Mouse (Mus musculus) testis, adult 2 months (tissue): ENCODE results near the gene Gm7534. TPM values are rescaled to one million over a fixed set of nuclear protein-coding genes. Genes with fewer than 3 reads are reported as not detected.
"Not testable (repeated sequence)": the region's sequence is repeated elsewhere in the genome, so short reads cannot be mapped to it uniquely, and the experiment has no call there.

Experiments used
- H3K27ac ChIP-seq: fragments of 200-500 bp; 2 replicates; pipeline ENCODE4 v1.5.1; 2012; ENCODE audit warnings: low read depth, low read length; ENCODE audit not compliant: control insufficient read depth, insufficient read depth
- H3K27me3 ChIP-seq: fragments of 200-500 bp; 2 replicates; pipeline ENCODE4 v1.6.1; 2012; ENCODE audit warnings: mild to moderate bottlenecking, low read length, moderate library complexity; ENCODE audit not compliant: control insufficient read depth, insufficient read depth
- H3K36me3 ChIP-seq: fragments of 200-500 bp; 2 replicates; pipeline ENCODE4 v1.6.1; 2012; ENCODE audit warnings: mild to moderate bottlenecking, low read length; ENCODE audit not compliant: control insufficient read depth, insufficient read depth
- H3K4me1 ChIP-seq: fragments of 200-500 bp; 2 replicates; pipeline ENCODE4 v1.6.1; 2012; ENCODE audit warnings: low read length; ENCODE audit not compliant: control insufficient read depth, insufficient read depth
- H3K4me3 ChIP-seq: fragments of 200-500 bp; 2 replicates; pipeline ENCODE4 v1.5.1; 2012; ENCODE audit warnings: low read depth, mild to moderate bottlenecking, low read length, moderate library complexity, mixed read lengths; ENCODE audit not compliant: control insufficient read depth
- CTCF ChIP-seq: fragments of 200-500 bp; IDR thresholded peaks from 2 replicates; pipeline ENCODE4 v1.5.1; 2012; ENCODE audit warnings: low read depth, mild to moderate bottlenecking, inconsistent platforms, low read length, moderate library complexity; ENCODE audit not compliant: control insufficient read depth, insufficient read depth, insufficient replicate concordance
- POLR2A ChIP-seq: fragments of 200-500 bp; IDR thresholded peaks from 2 replicates; pipeline ENCODE4 v1.6.1; 2012; ENCODE audit warnings: low read depth, mild to moderate bottlenecking, inconsistent platforms, low read length, moderate library complexity; ENCODE audit not compliant: control insufficient read depth
- polyA plus RNA-seq: library from polyadenylated mRNA; depleted of rRNA; stranded (reverse); fragments of >200 nt; gene quantifications from 2 replicates; pipeline ENCODE4 v1.2.3, GENCODE M21; 2012; rRNA removed

The Gm7534 gene
- polyA plus RNA-seq, 1 experiment: not detected

DNA sequence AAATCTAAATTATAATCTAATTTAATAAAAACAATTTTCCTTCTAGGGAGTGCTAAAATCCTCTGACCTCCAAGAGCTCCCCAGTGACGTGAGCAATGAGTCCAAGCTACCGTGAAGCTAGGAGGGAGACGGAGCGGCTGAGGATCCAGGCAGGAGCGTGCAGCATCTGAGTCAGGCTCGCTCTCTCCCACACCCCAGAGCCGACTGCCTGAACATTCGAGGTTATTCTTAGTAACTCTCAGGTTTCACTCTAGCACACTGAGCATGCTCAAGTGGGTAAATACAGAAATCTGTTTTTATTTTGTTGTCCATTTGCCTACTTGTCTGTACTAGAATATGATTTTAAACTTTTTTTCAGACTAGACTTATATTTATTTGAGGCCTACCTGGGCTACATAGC, 46.1 kb downstream of the Gm7534 start:
- H3K4me1 ChIP-seq: no peaks in the 10 kb centered on the region; the same call in 1 of the 2 replicates
- TF ChIP-seq POLR2A (no peak), CTCF (no peak)
- peaks cover 4% of the 10 kb centered on the region; the same call in 1 of the 2 replicates for H3K36me3 ChIP-seq
- H3K27me3 ChIP-seq: no peaks in the 10 kb centered on the region
- H3K4me3 ChIP-seq: no peak overlapping the region
- no peak overlapping the region for H3K27ac ChIP-seq

DNA sequence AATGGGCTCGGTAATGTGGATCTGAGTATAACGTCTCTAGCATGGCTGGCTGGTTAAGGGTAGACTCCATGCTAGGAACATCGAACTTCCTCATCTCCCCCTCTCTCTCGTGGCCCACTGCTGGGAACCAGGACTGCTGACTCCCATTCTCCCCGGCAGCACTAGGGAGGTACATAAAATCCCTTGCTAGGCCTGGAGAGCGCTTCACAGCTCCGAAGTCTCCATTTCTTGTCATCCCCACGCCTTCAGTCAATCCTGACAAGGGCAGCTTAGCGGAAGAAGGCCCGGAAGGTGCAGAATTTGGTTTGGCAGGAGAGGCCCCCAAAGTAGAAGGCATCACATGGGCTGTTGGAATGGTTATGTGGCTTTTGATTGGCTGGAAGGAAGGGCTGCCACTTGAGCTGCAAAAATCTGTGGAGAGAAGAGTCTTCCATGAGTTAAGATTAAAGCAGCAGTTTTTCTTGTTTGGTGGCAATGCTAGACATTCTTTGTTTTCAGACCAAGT, 46.8 kb downstream of the Gm7534 start:
- H3K4me3 ChIP-seq: no peak overlapping the region
- H3K36me3 ChIP-seq: peaks cover 6% of the 10 kb centered on the region; the same call in 1 of the 2 replicates
- H3K4me1 ChIP-seq: no peaks in the 10 kb centered on the region; the same call in 1 of the 2 replicates
- no peaks in the 10 kb centered on the region for H3K27me3 ChIP-seq
- H3K27ac ChIP-seq: no peak overlapping the region
- TF ChIP-seq POLR2A (no peak), CTCF (no peak)

DNA sequence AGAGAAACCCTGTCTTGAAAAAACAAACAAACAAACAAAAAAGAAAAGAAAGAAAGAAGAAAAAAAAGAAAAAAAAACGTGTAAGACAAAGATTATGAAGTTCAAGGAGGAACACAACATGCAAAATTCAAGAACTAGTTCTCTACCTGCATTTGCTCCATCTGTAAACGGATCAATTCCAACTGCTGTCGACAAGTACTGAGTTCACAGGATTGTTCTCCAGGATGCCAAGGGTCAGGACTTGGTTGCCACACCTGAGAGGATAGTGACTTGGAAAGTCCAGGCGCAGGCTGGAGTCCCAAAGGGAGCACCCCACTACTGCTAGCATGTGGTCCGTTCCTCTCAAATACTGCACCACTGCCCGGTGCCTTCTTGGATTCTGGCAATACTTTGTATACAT, 47.3 kb downstream of the Gm7534 start:
- no peaks in the 10 kb centered on the region; the same call in 1 of the 2 replicates for H3K4me1 ChIP-seq
- no peak overlapping the region for H3K27ac ChIP-seq
- peaks cover 6% of the 10 kb centered on the region; the same call in 1 of the 2 replicates for H3K36me3 ChIP-seq
- no peak overlapping the region for H3K4me3 ChIP-seq
- TF ChIP-seq POLR2A: no peak
- no peak for TF ChIP-seq CTCF
- H3K27me3 ChIP-seq: no peaks in the 10 kb centered on the region

DNA sequence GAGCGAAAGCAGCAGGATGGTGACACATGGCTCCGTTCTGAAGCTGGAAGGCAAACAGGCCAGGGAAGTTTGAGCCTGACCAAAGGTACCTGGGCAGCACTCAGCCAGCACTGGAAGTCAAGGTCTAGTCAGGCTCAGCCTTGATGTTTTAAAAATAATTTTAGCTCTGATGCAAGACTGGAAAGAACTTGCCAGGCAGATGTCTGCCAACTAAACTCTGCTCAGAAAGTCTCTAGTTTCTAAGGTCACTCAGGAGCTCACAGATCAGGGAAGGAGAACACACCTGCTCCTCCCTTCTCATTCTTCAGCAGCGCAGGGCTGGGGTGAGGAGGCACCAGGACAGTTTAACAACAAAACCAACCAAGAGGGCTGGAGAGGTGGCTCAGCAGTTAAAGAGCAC, 48.5 kb downstream of the Gm7534 start:
- no peaks in the 10 kb centered on the region; the same call in 1 of the 2 replicates for H3K4me1 ChIP-seq
- no peaks in the 10 kb centered on the region for H3K27me3 ChIP-seq
- TF ChIP-seq CTCF: no peak
- TF ChIP-seq POLR2A: no peak
- H3K4me3 ChIP-seq: no peak overlapping the region
- no peak overlapping the region for H3K27ac ChIP-seq
- H3K36me3 ChIP-seq: peaks cover 6% of the 10 kb centered on the region; the same call in 1 of the 2 replicates

DNA sequence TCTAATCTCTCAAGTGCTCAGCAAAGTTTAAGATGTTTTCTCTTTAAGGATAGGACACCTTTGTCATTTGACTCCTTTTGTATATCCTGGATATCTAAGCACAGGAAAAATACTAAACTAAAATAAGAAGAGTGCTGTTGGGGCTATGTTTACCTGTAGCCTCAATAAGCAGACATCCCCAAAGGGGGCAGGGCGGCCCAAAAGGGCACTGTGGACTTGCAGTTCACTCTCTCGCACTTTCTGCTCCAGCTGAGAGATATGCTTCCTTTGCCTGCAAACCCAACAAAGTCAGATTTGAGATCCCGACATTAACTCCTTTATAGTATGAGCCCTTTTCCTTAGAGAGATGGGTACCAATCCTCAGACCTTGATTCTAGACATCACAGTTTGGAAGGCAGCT, 49.1 kb downstream of the Gm7534 start:
- Histone ChIP-seq H3K4me3 (no peak overlapping the region), H3K4me1 (no peaks in the 10 kb centered on the region; the same call in 1 of the 2 replicates), H3K27me3 (no peaks in the 10 kb centered on the region), H3K36me3 (peaks cover 7% of the 10 kb centered on the region; the same call in 1 of the 2 replicates), H3K27ac (no peak overlapping the region)
- no peak for TF ChIP-seq CTCF
- no peak for TF ChIP-seq POLR2A

DNA sequence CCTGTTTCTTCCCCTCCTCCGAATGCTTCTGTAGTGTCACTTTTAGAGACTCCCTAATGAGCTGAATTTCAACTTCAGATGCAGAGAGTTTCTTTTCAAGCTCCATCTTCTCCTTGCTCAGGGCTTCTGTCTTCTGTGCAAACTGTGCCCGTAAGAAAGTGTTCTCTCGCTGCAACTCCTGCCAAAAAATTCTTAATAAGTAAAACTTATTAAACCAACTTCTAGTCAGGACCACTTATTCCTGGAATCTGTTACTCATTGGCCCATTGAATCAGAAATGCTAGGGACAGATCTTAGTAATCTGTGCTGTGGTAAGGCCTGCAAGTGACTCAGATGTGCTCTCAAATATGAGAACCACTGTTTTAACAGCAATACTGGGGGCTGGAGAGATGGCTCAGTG, 50.7 kb downstream of the Gm7534 start:
- H3K27ac ChIP-seq: no peak overlapping the region
- no peak overlapping the region for H3K4me3 ChIP-seq
- no peaks in the 10 kb centered on the region; the same call in 1 of the 2 replicates for H3K4me1 ChIP-seq
- H3K36me3 ChIP-seq: peaks cover 7% of the 10 kb centered on the region
- TF ChIP-seq CTCF (no peak), POLR2A (no peak)
- H3K27me3 ChIP-seq: no peaks in the 10 kb centered on the region

DNA sequence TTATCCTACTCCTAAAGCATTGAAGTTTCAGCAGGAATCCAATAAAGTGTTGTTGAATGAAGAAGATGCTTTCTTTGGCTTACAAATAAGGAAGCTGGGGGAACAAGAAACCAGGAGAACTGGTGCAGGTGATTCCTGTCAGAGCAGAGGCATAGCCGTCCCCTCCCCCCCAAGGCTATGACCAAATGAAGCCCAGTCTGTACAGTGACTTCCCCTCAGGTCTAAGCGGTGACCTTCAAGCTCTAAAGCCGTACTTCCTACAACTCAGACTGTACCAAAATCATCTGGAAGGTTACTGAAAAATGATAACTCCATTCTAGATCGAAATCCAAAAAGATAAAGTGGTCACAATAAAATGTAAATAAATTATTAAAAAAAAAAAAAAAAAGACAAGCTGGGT, 53.4 kb downstream of the Gm7534 start:
- TF ChIP-seq POLR2A (no peak), CTCF (no peak)
- Histone ChIP-seq H3K4me3 (no peak overlapping the region), H3K36me3 (peaks cover 7% of the 10 kb centered on the region), H3K27me3 (no peaks in the 10 kb centered on the region), H3K4me1 (no peaks in the 10 kb centered on the region; the same call in 1 of the 2 replicates), H3K27ac (no peak overlapping the region)

DNA sequence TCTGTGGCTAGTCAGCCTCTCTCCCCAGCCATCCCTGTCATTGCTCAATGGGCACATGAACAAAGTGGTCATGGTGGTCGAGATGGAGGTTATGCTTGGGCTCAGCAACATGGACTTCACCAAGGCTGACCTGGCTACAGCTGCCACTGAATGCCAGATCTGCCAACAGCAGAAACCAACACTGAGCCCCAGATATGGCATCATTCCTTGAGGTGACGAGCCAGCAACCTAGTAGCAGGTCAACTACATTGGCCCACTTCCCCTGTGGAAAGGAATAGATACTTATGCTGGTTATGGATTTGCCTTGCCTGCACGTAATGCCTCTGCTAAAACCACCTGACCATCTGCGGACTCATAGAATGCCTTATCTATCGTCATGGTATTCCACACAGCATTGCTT, 58.5 kb downstream of the Gm7534 start:
- H3K4me3 ChIP-seq, H3K36me3 ChIP-seq, H3K27ac ChIP-seq, H3K4me1 ChIP-seq, H3K27me3 ChIP-seq: not testable (repeated sequence)

Other genes with a start within 250 kb of the Gm7534 start
- 30.4 and 34.0 TPM in 2 replicates for gene Hmgn2, start 234.4 kb downstream of the Gm7534 start, polyA plus RNA-seq
- 16.6 and 17.3 TPM in 2 replicates for gene Dhdds, start 202.1 kb downstream of the Gm7534 start, polyA plus RNA-seq
- 1.2 TPM in 2 replicates for gene Lin28a, start 184.2 kb downstream of the Gm7534 start, polyA plus RNA-seq
- gene Zfp683, start 149.2 kb downstream of the Gm7534 start, polyA plus RNA-seq: 0.11 TPM in 2 replicates
- gene Crybg2, start 142.2 kb downstream of the Gm7534 start, polyA plus RNA-seq: 2.3 and 2.4 TPM in 2 replicates
- 2.0 and 660 TPM in 2 replicates for gene Cd52, start 107.9 kb downstream of the Gm7534 start, polyA plus RNA-seq
- 457 and 483 TPM in 2 replicates for gene Ubxn11, start 100.4 kb downstream of the Gm7534 start, polyA plus RNA-seq
- 85.6 and 157 TPM in 2 replicates for gene Sh3bgrl3, start 74.2 kb downstream of the Gm7534 start, polyA plus RNA-seq
- 110 and 114 TPM in 2 replicates for gene Cep85, start 15.9 kb downstream of the Gm7534 start, polyA plus RNA-seq
- 126 and 129 TPM in 2 replicates for gene Catsper4, start 24.4 kb upstream of the Gm7534 start, polyA plus RNA-seq
- gene Cnksr1, start 35.4 kb upstream of the Gm7534 start, polyA plus RNA-seq: 0.88 and 1.2 TPM in 2 replicates
- gene E130218I03Rik, start 40.7 kb upstream of the Gm7534 start, polyA plus RNA-seq: 0.11 and 0.26 TPM in 2 replicates
- 7.5 and 9.7 TPM in 2 replicates for gene Zfp593, start 42.6 kb upstream of the Gm7534 start, polyA plus RNA-seq
- 0.25 TPM in 1 of 2 replicates, not detected in the other for gene Gm30191, start 43.9 kb upstream of the Gm7534 start, polyA plus RNA-seq
- 1.9 and 2.7 TPM in 2 replicates for gene Grrp1, start 51.1 kb upstream of the Gm7534 start, polyA plus RNA-seq
- 6.2 and 6.4 TPM in 2 replicates for gene Pdik1l, start 84.9 kb upstream of the Gm7534 start, polyA plus RNA-seq
- gene Trim63, start 112.1 kb upstream of the Gm7534 start, polyA plus RNA-seq: 1.6 and 1.8 TPM in 2 replicates
- 19.1 and 21.3 TPM in 2 replicates for gene Slc30a2, start 140.2 kb upstream of the Gm7534 start, polyA plus RNA-seq
- gene Extl1, start 180.8 kb upstream of the Gm7534 start, polyA plus RNA-seq: 0.25 and 0.26 TPM in 2 replicates
- 36.0 and 37.2 TPM in 2 replicates for gene Pafah2, start 193.3 kb upstream of the Gm7534 start, polyA plus RNA-seq